Mouse (Mus musculus): Measurements from ENCODE around the gene Polm. TPM values are rescaled to one million over a fixed set of nuclear protein-coding genes. Genes with fewer than 3 reads are reported as not detected.

The Polm gene
- polyA plus RNA-seq, 1 experiment: 0.13 TPM

- Histone ChIP-seq H3K4me3 (replicated peaks) (no peak overlapping the region), H3K27me3 (ENCODE audit: control insufficient read depth) (no peaks in the 10 kb centered on the region), H3K4me1 (ENCODE audit: control insufficient read depth) (peaks cover 6% of the 10 kb centered on the region), H3K36me3 (ENCODE audit: control insufficient read depth) (peaks cover 39% of the 10 kb centered on the region), H3K9me3 (ENCODE audit: control insufficient read depth, low read length) (no peaks in the 10 kb centered on the region)
- no peak for TF ChIP-seq GATA1 (IDR thresholded peaks at IDR 0.05; ENCODE audit: low read length)
- TF ChIP-seq TAL1 (IDR thresholded peaks at IDR 0.05; ENCODE audit: low read length): no peak
These were observed 35.2 kb downstream of the Polm start for GRCm38 (mm10) chr11:5802457-5803217.

- Histone ChIP-seq H3K4me3 (replicated peaks) (no peak overlapping the region), H3K27me3 (ENCODE audit: control insufficient read depth) (no peaks in the 10 kb centered on the region), H3K36me3 (ENCODE audit: control insufficient read depth) (peaks cover 45% of the 10 kb centered on the region), H3K4me1 (ENCODE audit: control insufficient read depth) (peaks cover 6% of the 10 kb centered on the region), H3K9me3 (ENCODE audit: control insufficient read depth, low read length) (no peaks in the 10 kb centered on the region)
- TF ChIP-seq GATA1 (IDR thresholded peaks at IDR 0.05; ENCODE audit: low read length) (no peak), TAL1 (IDR thresholded peaks at IDR 0.05; ENCODE audit: low read length) (no peak)
These were observed 35.8 kb downstream of the Polm start for GRCm38 (mm10) chr11:5802005-5802404.

GRCm38 (mm10) chr11:5801511-5801910 lies 36.3 kb downstream of the Polm start:
- Histone ChIP-seq H3K27me3 (ENCODE audit: control insufficient read depth) (no peaks in the 10 kb centered on the region), H3K4me1 (ENCODE audit: control insufficient read depth) (peaks cover 6% of the 10 kb centered on the region), H3K4me3 (replicated peaks) (no peak overlapping the region), H3K9me3 (ENCODE audit: control insufficient read depth, low read length) (no peaks in the 10 kb centered on the region), H3K36me3 (ENCODE audit: control insufficient read depth) (peaks cover 50% of the 10 kb centered on the region)
- TF ChIP-seq TAL1 (IDR thresholded peaks at IDR 0.05; ENCODE audit: low read length): no peak
- TF ChIP-seq GATA1 (IDR thresholded peaks at IDR 0.05; ENCODE audit: low read length): no peak

GRCm38 (mm10) chr11:5799621-5800490 lies 38.0 kb downstream of the Polm start:
- Histone ChIP-seq H3K36me3 (ENCODE audit: control insufficient read depth) (peaks cover 65% of the 10 kb centered on the region), H3K9me3 (ENCODE audit: control insufficient read depth, low read length) (no peaks in the 10 kb centered on the region), H3K4me1 (ENCODE audit: control insufficient read depth) (peaks cover 6% of the 10 kb centered on the region), H3K4me3 (replicated peaks) (no peak overlapping the region), H3K27me3 (ENCODE audit: control insufficient read depth) (no peaks in the 10 kb centered on the region)
- TF ChIP-seq TAL1 (IDR thresholded peaks at IDR 0.05; ENCODE audit: low read length): no peak
- no peak for TF ChIP-seq GATA1 (IDR thresholded peaks at IDR 0.05; ENCODE audit: low read length)

- no peaks in the 10 kb centered on the region for H3K27me3 ChIP-seq (ENCODE audit: control insufficient read depth)
- peaks cover 2% of the 10 kb centered on the region for H3K4me1 ChIP-seq (ENCODE audit: control insufficient read depth)
- TF ChIP-seq TAL1 (IDR thresholded peaks at IDR 0.05; ENCODE audit: low read length) (no peak), GATA1 (IDR thresholded peaks at IDR 0.05; ENCODE audit: low read length) (no peak)
- no peak overlapping the region for H3K4me3 ChIP-seq (replicated peaks)
- no peaks in the 10 kb centered on the region for H3K9me3 ChIP-seq (ENCODE audit: control insufficient read depth, low read length)
- peaks cover 82% of the 10 kb centered on the region for H3K36me3 ChIP-seq (ENCODE audit: control insufficient read depth)
These were observed 39.9 kb downstream of the Polm start for GRCm38 (mm10) chr11:5797928-5798327.

- no peak overlapping the region for H3K4me3 ChIP-seq (replicated peaks)
- H3K9me3 ChIP-seq (ENCODE audit: control insufficient read depth, low read length): no peaks in the 10 kb centered on the region
- TF ChIP-seq TAL1 (IDR thresholded peaks at IDR 0.05; ENCODE audit: low read length) (no peak), GATA1 (IDR thresholded peaks at IDR 0.05; ENCODE audit: low read length) (no peak)
- H3K36me3 ChIP-seq (ENCODE audit: control insufficient read depth): peaks cover 88% of the 10 kb centered on the region
- 0 out of 2 replicates have a peak, but pooled peaks cover 2% of the 10 kb centered on the region for H3K4me1 ChIP-seq (ENCODE audit: control insufficient read depth)
- H3K27me3 ChIP-seq (ENCODE audit: control insufficient read depth): no peaks in the 10 kb centered on the region
These were observed 40.4 kb downstream of the Polm start for GRCm38 (mm10) chr11:5797371-5797770.

- Histone ChIP-seq H3K4me1 (ENCODE audit: control insufficient read depth) (0 out of 2 replicates have a peak, but pooled peaks cover 2% of the 10 kb centered on the region), H3K9me3 (ENCODE audit: control insufficient read depth, low read length) (no peaks in the 10 kb centered on the region), H3K36me3 (ENCODE audit: control insufficient read depth) (peaks cover 92% of the 10 kb centered on the region), H3K27me3 (ENCODE audit: control insufficient read depth) (no peaks in the 10 kb centered on the region), H3K4me3 (replicated peaks) (no peak overlapping the region)
- TF ChIP-seq TAL1 (IDR thresholded peaks at IDR 0.05; ENCODE audit: low read length) (no peak), GATA1 (IDR thresholded peaks at IDR 0.05; ENCODE audit: low read length) (no peak)
These were observed 40.9 kb downstream of the Polm start for GRCm38 (mm10) chr11:5796939-5797338.

- peaks cover 5% of the 10 kb centered on the region for H3K4me1 ChIP-seq (ENCODE audit: control insufficient read depth)
- H3K9me3 ChIP-seq (ENCODE audit: control insufficient read depth, low read length): no peaks in the 10 kb centered on the region
- peaks cover 93% of the 10 kb centered on the region for H3K36me3 ChIP-seq (ENCODE audit: control insufficient read depth)
- no peak for TF ChIP-seq GATA1 (IDR thresholded peaks at IDR 0.05; ENCODE audit: low read length)
- TF ChIP-seq TAL1 (IDR thresholded peaks at IDR 0.05; ENCODE audit: low read length): no peak
- H3K27me3 ChIP-seq (ENCODE audit: control insufficient read depth): no peaks in the 10 kb centered on the region
- no peak overlapping the region for H3K4me3 ChIP-seq (replicated peaks)
These were observed 42.1 kb downstream of the Polm start for GRCm38 (mm10) chr11:5795706-5796105.

GRCm38 (mm10) chr11:5795290-5795689 lies 42.5 kb downstream of the Polm start:
- no peaks in the 10 kb centered on the region for H3K27me3 ChIP-seq (ENCODE audit: control insufficient read depth)
- H3K9me3 ChIP-seq (ENCODE audit: control insufficient read depth, low read length): no peaks in the 10 kb centered on the region
- H3K4me3 ChIP-seq (replicated peaks): no peak overlapping the region
- H3K36me3 ChIP-seq (ENCODE audit: control insufficient read depth): peaks cover 93% of the 10 kb centered on the region
- H3K4me1 ChIP-seq (ENCODE audit: control insufficient read depth): peaks cover 9% of the 10 kb centered on the region
- TF ChIP-seq TAL1 (IDR thresholded peaks at IDR 0.05; ENCODE audit: low read length) (no peak), GATA1 (IDR thresholded peaks at IDR 0.05; ENCODE audit: low read length) (no peak)

All from erythroblast, embryonic 14.5 days (primary cell).